Mouse (Mus musculus) embryonic fibroblast, embryonic 13.5 days (primary cell): ENCODE results near the gene Spen.

ENCODE experiments used
- CTCF ChIP-seq: IDR thresholded peaks from 2 replicates; pipeline ENCODE4 v1.5.1; 2011; ENCODE audit warnings: mild to moderate bottlenecking, control low read depth, low read length, moderate library complexity, borderline replicate concordance; ENCODE audit not compliant: insufficient read depth
- POLR2A ChIP-seq: IDR thresholded peaks from 2 replicates; pipeline ENCODE4 v1.6.1; 2011; ENCODE audit warnings: low read depth, mild to moderate bottlenecking, control low read depth, low read length, moderate library complexity

DNA sequence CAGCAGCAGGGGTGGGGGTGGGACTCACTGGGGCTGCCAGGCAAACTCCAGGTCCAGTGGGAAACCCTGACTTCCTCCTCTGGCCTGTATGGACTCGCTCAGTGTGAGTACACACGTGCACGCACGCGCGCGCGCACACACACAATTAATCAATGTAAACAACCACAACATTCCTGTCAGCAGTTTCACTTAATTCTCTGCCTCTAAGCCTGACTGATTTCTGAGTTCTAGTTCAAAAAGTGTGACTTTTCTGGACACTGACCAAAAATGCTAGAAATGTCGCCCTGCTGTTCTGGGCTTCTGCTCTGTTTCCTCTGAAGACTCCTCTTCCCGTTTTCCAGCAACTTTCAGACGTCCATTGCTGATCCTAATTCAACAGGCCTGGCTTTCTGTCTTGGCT, 23.9 kb upstream of the Spen start:
- no peak for TF ChIP-seq POLR2A
- TF ChIP-seq CTCF: no peak
